Mouse (Mus musculus) heart, postnatal 0 days (tissue): ENCODE results near the gene Rsl1.
"Not testable (repeated sequence)": the region's sequence is repeated elsewhere in the genome, so short reads cannot be mapped to it uniquely, and the experiment has no call there.

Experiments used
- CTCF ChIP-seq: IDR thresholded peaks from 2 replicates; pipeline ENCODE4 v1.5.1; 2016; ENCODE audit warnings: antibody characterized with exemption, control low read depth, low read depth
- EP300 ChIP-seq: IDR thresholded peaks from 2 replicates; pipeline ENCODE4 v1.6.1; 2016; ENCODE audit warnings: antibody characterized with exemption, low read depth

DNA sequence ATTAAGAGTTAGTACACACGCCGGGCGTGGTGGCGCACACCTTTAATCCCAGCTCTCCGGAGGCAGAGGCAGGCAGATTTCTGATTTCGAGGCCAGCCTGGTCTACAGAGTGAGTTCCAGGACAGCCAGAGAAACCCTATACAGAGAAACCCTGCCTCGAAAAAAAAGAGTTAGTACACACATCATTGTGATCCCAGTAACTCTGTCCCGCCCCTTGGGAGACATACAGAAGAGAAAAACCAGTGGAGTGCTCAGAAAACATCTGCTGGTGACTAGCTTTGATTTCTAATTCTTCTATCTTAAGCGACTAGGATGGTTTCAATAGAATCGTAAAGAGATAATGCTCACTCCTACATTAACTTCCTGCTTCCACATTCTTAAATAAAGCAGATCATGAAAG is 45.5 kb upstream of the Rsl1 start:
- not testable (repeated sequence) for TF ChIP-seq CTCF, EP300
